Mouse (Mus musculus): ENCODE data around the gene Olfr1375.
"Not testable (repeated sequence)": the region's sequence is repeated elsewhere in the genome, so short reads cannot be mapped to it uniquely, and the experiment has no call there.

The Olfr1375 gene

DNA sequence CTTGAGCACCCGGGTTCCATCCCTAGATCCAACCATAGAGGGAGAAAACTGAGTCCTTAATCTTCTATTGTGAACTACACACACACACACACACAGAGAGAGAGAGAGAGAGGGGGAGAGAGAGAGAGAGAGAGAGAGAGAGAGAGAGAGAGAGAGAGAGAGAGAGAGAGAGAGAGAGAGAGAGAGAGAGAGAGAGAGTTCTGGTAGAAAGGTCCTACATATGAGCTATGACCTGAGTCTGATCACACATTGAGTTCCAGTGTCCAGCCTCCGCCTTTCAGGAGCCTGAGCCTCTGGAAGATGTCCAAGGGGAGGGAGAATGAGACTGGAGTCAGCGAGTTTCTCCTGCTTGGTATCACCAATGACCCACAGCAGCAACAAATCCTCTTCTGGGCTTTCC, at the start of gene Olfr1375:
TSS of gene Olfr1375 (plus strand) at position 301 of the 400 bp plus-strand sequence.
- DNase-seq: not testable (repeated sequence)

DNA sequence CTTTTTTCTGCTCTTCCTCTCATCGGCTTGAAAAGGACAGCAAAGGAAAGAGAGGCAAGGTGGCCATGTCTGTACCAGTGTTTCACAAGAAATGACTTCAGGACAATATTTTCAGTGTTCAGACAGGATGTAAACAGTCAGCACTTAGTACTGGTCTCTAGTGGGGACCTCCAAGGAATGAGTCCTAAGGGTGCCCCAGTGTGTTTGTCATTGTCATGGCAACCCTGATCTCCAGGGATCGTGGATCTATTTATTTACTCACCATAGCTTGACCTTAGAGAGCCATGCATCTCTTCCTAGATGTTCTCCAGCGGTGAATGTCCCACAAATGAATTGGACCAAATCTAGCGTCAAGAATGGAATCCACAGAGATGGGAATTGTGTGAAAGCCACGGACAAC, 44.6 kb upstream of the Olfr1375 start, which contains the start of gene Olfr51:
TSS of gene Olfr51 (plus strand) at position 301 of the 400 bp plus-strand sequence.
- no peak for DNase-seq

DNA sequence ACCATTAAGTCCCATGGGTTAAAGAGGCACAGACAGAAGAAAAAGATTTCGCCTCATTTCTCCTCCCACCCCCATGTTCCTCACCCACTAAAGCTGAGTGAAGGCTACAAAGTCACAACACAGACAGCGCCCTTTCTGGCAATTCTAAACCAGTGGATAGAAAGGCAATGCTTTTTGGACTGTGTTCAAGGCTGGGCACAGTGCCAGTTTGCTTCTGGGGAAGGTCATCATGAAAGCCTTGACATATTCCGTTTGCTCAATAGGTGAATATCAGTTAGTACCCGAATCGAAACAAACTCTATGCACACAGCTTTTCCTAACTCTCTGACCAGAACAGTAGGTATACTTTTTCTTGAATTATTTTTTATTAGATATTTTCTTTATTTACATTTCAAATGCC, 36.1 kb upstream of the Olfr1375 start:
- DNase-seq: peak; percentile 47 to 50

DNA sequence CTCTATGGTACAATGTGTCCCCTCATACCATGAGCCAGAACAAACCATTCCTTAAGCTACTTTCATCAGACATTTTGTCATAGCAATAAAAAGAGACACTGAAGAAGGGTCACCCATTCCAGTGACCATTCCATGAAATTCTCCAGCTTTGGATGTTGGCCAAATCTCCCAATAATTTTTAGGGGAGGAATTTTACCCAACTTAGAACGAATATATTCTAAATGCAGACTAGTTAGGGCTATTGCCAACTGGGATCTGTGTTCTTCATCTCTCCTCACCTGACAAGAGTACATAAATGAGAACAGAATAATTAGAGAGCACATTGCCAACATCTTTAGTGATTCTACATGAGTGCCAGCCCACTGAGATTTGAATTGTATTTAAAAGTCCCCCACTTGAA, 34.0 kb upstream of the Olfr1375 start, which contains the start of gene Olfr54:
TSS of gene Olfr54 (plus strand) at position 301 of the 400 bp plus-strand sequence.
- DNase-seq: no peak

GRCm38 (mm10) chr11:51016341-51016740, 31.6 kb upstream of the Olfr1375 start:
- DNase-seq: no peak

DNA sequence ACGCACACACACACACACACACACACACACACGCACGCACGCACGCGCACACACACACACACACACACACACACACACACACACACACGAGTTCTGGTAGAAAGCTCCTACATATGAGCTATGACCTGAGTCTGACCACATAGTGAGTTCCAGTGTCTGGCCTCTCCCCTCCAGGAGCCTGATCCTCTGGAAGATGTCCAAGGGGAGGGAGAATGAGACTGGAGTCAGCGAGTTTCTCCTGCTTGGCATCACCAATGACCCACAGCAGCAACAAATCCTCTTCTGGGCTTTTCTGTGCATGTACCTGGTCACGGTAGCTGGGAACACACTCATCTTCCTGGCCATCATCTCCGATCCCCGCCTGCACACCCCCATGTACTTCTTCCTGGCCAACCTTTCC, 21.1 kb upstream of the Olfr1375 start:
- not testable (repeated sequence) for DNase-seq

GRCm38 (mm10) chr11:51029381-51029780, 18.5 kb upstream of the Olfr1375 start:
- DNase-seq: peak; percentile 25 to 46

- DNase-seq: no peak
Observed at GRCm38 (mm10) chr11:51030225-51030624, 17.7 kb upstream of the Olfr1375 start.

DNA sequence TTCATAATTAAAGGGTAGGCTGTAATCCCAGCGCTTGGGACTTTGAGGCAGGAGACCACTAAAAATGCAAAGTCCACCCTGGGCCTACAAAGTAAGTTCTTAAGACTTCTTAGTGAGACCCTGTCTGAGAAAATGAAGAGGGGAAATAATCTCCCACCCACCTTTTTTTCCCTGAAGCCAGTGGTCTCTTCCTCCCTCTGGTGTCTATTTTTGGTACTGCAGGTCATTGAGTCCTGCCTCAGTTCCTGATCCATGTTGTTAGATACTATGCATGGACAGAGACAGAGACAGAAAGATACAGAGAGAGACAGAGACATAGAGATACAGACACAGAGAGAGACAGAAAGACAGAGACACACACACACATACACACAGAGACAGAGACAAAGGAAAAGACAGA, 15.1 kb upstream of the Olfr1375 start:
- DNase-seq: peak; percentile 24 to 36

GRCm38 (mm10) chr11:51034141-51034540, 13.8 kb upstream of the Olfr1375 start:
- DNase-seq: not testable (repeated sequence)

DNA sequence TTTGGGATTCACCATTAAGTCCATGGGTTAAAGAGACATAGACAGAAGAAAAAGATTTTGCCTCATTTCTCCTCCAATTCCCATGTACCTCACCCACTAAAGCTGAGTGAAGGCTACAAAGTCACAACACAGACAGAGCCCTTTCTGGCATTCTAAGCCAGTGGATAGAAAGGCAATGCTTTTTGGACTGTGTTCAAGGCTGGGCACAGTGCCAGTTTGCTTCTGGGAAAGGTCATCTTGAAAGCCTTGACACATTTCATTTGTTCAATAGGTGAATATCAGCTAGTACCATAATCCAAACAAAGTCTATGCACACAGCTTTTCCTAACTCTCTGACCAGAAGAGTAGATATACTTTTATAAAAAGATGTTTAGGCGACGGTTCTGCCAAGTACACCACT, 12.0 kb upstream of the Olfr1375 start:
- DNase-seq: peak; percentile 18 to 26

DNA sequence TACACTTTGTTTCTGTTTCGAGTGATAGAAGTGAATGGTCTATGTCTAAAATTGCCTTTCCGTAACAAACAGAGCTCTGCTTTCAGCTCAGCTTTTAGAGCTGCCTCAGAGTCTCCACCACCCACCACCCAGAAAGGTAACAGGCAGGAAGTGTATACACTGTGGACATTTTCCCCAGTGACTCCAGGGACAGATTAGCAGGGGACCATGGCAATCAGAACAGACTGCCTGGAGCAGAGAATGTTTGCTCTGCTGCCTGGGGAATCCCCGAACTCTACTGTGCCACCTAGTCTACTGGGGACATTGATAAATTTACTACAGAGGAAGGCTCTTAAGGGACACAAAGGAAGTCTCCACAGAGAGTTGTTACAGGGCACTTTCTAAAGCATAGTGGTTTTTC, 3.1 kb upstream of the Olfr1375 start:
- DNase-seq: not testable (repeated sequence)

DNA sequence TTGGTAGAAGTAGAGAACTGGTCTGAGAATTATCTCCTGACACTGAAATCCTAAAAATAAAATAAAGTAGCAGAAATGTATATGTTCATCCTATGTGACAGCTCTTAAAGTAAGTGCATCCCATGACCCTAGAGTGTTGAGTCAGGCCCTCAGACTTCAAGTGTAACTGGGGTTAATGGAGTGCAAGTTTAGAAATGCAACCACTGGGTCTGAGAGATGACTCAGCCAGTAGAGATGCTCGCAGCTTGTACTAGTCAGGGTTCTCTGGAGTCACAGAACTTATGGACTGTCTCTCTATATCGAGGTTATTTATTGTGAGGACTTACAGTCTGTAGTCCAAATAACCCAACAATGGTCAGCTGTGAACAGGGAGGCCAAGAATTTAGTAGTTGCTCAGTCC, 3.8 kb downstream of the Olfr1375 start:
- no peak for DNase-seq

DNA sequence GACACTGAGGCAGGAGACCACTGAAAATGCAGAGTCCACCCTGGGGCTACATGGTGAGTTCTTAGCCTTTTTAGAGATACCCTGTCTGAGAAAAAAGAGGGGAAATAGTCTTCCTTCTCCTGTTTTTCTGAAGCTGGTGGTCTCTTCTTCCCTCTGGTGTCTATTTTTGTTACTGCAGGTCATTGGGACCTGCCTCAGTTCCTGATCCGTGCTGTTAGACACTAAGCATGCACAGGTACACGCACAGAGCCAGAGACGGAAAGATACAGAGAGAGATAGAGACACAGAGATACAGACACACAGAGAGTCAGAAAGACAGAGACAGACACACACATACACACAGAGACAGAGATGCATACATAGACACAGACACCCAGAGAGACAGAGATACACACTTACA, 5.3 kb downstream of the Olfr1375 start:
- DNase-seq: no peak

DNA sequence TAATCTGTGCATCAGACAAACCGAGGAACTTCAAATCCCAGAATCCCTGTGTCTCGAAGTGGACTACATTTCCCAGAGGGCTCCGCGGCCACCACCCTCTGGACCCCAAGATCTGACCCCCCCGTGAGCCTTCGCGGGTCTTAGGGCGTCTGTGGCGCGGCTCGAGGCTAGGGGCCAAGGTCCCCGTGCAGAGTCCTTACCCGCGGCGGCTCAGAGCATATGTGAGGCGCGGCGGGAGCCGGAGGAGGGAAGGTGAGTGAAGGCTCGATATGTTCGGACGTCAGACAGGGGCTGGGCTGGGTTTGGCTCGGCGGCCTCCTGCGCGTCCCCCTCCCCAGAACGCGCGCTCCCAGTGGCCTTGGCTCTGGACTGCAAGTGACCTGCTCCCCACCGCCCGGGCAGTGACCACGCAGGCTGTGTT, 11.3 kb downstream of the Olfr1375 start, which contains the start of gene Zfp354a:
TSS of gene Zfp354a (plus strand) at position 107 of the 421 bp plus-strand sequence.
- peak; percentile 83 to 88 for DNase-seq

- DNase-seq: no peak
Observed at GRCm38 (mm10) chr11:51059640-51060039, 11.7 kb downstream of the Olfr1375 start.

- DNase-seq: peak; percentile 45 to 57
Observed at GRCm38 (mm10) chr11:51060981-51061380, 13.1 kb downstream of the Olfr1375 start.

DNA sequence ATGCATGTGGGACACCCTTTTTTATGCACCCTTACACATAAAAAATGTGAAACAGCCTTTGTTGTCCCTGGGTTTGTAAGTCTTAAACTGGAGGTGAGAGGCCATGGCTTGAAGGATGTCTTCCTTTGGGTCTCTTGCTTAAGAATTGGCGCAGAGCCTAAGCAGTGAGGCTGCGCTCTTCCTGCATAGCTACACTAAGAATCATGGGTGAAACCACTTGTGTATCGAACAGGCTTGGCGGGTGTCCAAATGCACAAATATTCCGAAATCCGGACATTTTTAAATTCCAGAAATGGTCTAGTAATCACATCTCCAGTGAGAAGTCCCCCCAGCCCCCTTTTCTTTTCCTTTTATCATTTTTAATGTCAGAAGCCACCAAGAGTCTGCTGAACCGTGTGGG, 15.4 kb downstream of the Olfr1375 start:
- peak; percentile 12 to 14 for DNase-seq

DNA sequence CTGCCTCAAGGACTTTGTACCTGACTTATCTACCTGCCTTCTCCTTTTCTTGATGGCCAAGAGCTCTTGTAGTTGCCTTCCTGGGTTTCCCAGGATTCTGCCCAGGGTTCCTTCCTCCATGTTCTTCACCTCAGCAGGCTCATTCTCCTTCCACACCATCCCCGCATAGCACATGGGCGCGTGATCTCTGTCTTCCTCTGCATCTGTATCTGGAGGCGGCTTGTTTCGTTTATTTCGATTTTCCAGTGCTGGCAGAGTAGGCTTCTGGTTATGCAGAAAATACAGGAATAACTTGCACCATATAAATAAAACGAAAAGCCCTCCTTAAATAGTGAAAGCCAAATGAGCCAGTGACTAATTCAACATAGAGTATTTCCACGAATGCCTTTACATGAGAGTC, 15.9 kb downstream of the Olfr1375 start:
- DNase-seq: no peak

GRCm38 (mm10) chr11:51084527-51084926, 36.6 kb downstream of the Olfr1375 start:
- DNase-seq: peak; percentile 41 to 48

- peak in 1 of 2 experiments; percentile 18 for DNase-seq
Observed at GRCm38 (mm10) chr11:51085269-51085668, 37.4 kb downstream of the Olfr1375 start.

Measured in kidney, postnatal 4 days (tissue).